Mouse (Mus musculus) kidney, embryonic 14.5 days (tissue): ENCODE measurements at regions not wholly inside any gene's neighbourhood (a gene's known extent, or its start where the extent isn't known, plus 50 kb on each side); places are given as distances from the start of the nearest gene placed in this dataset.

ENCODE experiments used
- ATAC-seq: fragments of 200-750 bp; cut with Nextera tagmentation; 2 replicates; pipeline ENCODE4 v1.8.0; 2017; ENCODE audit warnings: moderate number of reproducible peaks, mild to moderate bottlenecking, moderate TSS enrichment, moderate library complexity; ENCODE audit not compliant: low FRiP score, low TSS enrichment
- H3K27ac ChIP-seq: fragments of 300-500 bp; sonication (generic); 2 replicates; pipeline ENCODE4 v1.5.1; 2014; ENCODE audit warnings: low read depth, mild to moderate bottlenecking, low read length, moderate library complexity, mixed read lengths
- H3K27me3 ChIP-seq: fragments of 300-500 bp; sonication (generic); 2 replicates; pipeline ENCODE4 v1.6.1; 2014; ENCODE audit warnings: mild to moderate bottlenecking, low read length; ENCODE audit not compliant: control insufficient read depth, insufficient read depth
- H3K36me3 ChIP-seq: fragments of 300-500 bp; sonication (generic); 2 replicates; pipeline ENCODE4 v1.6.1; 2014; ENCODE audit warnings: low read length, mixed read lengths; ENCODE audit not compliant: control insufficient read depth, insufficient read depth
- H3K4me1 ChIP-seq: fragments of 300-500 bp; sonication (generic); 2 replicates; pipeline ENCODE4 v1.6.1; 2014; ENCODE audit warnings: low read length, mixed read lengths; ENCODE audit not compliant: control insufficient read depth, insufficient read depth
- H3K4me2 ChIP-seq: fragments of 300-500 bp; sonication (generic); replicated peaks from 2 replicates; pipeline ENCODE4 v1.6.1; 2014; ENCODE audit warnings: low read depth, mild to moderate bottlenecking, low read length
- H3K4me3 ChIP-seq: fragments of 300-500 bp; sonication (generic); 2 replicates; pipeline ENCODE4 v1.5.1; 2014; ENCODE audit warnings: mild to moderate bottlenecking, low read length
- H3K9ac ChIP-seq: fragments of 300-500 bp; sonication (generic); 2 replicates; pipeline ENCODE4 v1.6.1; 2014; ENCODE audit warnings: low read depth, mild to moderate bottlenecking, low read length, moderate library complexity
- H3K9me3 ChIP-seq: fragments of 300-500 bp; sonication (generic); 2 replicates; pipeline ENCODE4 v1.6.1; 2016; ENCODE audit warnings: low read length; ENCODE audit not compliant: control insufficient read depth
- WGBS: fragments of 180-500 bp; shearing (Covaris S2); extraction: QIAGEN DNeasy Blood & Tissue Kit; methylation state at CpG from one replicate; pipeline ENCODE4 v1.1.7; 2014; 5-methylcytosine and 5-hydroxymethylcytosine counted together

- Histone ChIP-seq H3K4me3 (no peak overlapping the region), H3K27ac (no peak overlapping the region), H3K4me1 (0 out of 2 replicates have a peak, but pooled peaks cover 8% of the 10 kb centered on the region), H3K4me2 (no peak overlapping the region), H3K27me3 (no peaks in the 10 kb centered on the region), H3K9me3 (no peaks in the 10 kb centered on the region), H3K36me3 (no peaks in the 10 kb centered on the region), H3K9ac (no peak overlapping the region)
- 87% methylated on average over 5 of the region's 5 CpGs for WGBS
- ATAC-seq = no peak
Observed at GRCm38 (mm10) chr17:45823501-45823900, 89.9 kb upstream of the 1600014C23Rik start.

GRCm38 (mm10) chr17:45822427-45822826 is 88.8 kb upstream of the 1600014C23Rik start:
- Histone ChIP-seq H3K9ac (no peak overlapping the region), H3K4me2 (no peak overlapping the region), H3K27ac (no peak overlapping the region), H3K4me3 (no peak overlapping the region), H3K36me3 (no peaks in the 10 kb centered on the region), H3K27me3 (no peaks in the 10 kb centered on the region), H3K4me1 (0 out of 2 replicates have a peak, but pooled peaks cover 8% of the 10 kb centered on the region), H3K9me3 (no peaks in the 10 kb centered on the region)
- ATAC-seq = no peak
- WGBS = 60% methylated on average over 17 of the region's 17 CpGs

GRCm38 (mm10) chr17:45821356-45821755 is 87.7 kb upstream of the 1600014C23Rik start:
- H3K9me3 ChIP-seq = no peaks in the 10 kb centered on the region
- no peaks in the 10 kb centered on the region for H3K27me3 ChIP-seq
- H3K4me2 ChIP-seq = no peak overlapping the region
- no peak overlapping the region for H3K27ac ChIP-seq
- ATAC-seq = no peak
- H3K4me1 ChIP-seq = 0 out of 2 replicates have a peak, but pooled peaks cover 8% of the 10 kb centered on the region
- WGBS = 92% methylated on average over 7 of the region's 7 CpGs
- H3K4me3 ChIP-seq = no peak overlapping the region
- H3K9ac ChIP-seq = no peak overlapping the region
- H3K36me3 ChIP-seq = no peaks in the 10 kb centered on the region

GRCm38 (mm10) chr17:45819143-45819542 is 85.5 kb upstream of the 1600014C23Rik start:
- Histone ChIP-seq H3K4me3 (no peak overlapping the region), H3K9me3 (no peaks in the 10 kb centered on the region), H3K4me2 (no peak overlapping the region), H3K4me1 (peaks cover 19% of the 10 kb centered on the region; the same call in 1 of the 2 replicates), H3K9ac (no peak overlapping the region), H3K27ac (no peak overlapping the region), H3K36me3 (no peaks in the 10 kb centered on the region), H3K27me3 (no peaks in the 10 kb centered on the region)
- WGBS = 88% methylated on average over 8 of the region's 8 CpGs
- ATAC-seq = no peak

GRCm38 (mm10) chr17:45816566-45816965 is 82.9 kb upstream of the 1600014C23Rik start:
- Histone ChIP-seq H3K4me2 (no peak overlapping the region), H3K27me3 (no peaks in the 10 kb centered on the region), H3K9me3 (no peaks in the 10 kb centered on the region), H3K9ac (no peak overlapping the region), H3K27ac (no peak overlapping the region), H3K36me3 (no peaks in the 10 kb centered on the region), H3K4me1 (peaks cover 17% of the 10 kb centered on the region; the same call in 1 of the 2 replicates), H3K4me3 (no peak overlapping the region)
- 79% methylated on average over 3 of the region's 3 CpGs for WGBS
- no peak for ATAC-seq

GRCm38 (mm10) chr17:45815833-45816232 is 82.2 kb upstream of the 1600014C23Rik start:
- no peak overlapping the region for H3K27ac ChIP-seq

GRCm38 (mm10) chr17:45815341-45815740 is 81.7 kb upstream of the 1600014C23Rik start:
- Histone ChIP-seq H3K27me3 (no peaks in the 10 kb centered on the region), H3K27ac (no peak overlapping the region), H3K9ac (no peak overlapping the region), H3K9me3 (no peaks in the 10 kb centered on the region), H3K4me1 (peaks cover 17% of the 10 kb centered on the region; the same call in 1 of the 2 replicates), H3K4me2 (no peak overlapping the region), H3K4me3 (no peak overlapping the region), H3K36me3 (no peaks in the 10 kb centered on the region)
- no peak for ATAC-seq
- 55% methylated on average over 7 of the region's 7 CpGs for WGBS

More at GRCm38 (mm10) chr17:45815833-45816232, 82.2 kb upstream of the 1600014C23Rik start:
- peak; percentile 13; the same call in 1 of the 2 replicates for ATAC-seq
- H3K36me3 ChIP-seq = no peaks in the 10 kb centered on the region
- no peak overlapping the region for H3K4me2 ChIP-seq
- 39% methylated on average over 2 of the region's 2 CpGs for WGBS
- H3K4me1 ChIP-seq = peaks cover 17% of the 10 kb centered on the region; the same call in 1 of the 2 replicates
- H3K27me3 ChIP-seq = no peaks in the 10 kb centered on the region
- H3K9me3 ChIP-seq = no peaks in the 10 kb centered on the region
- no peak overlapping the region for H3K4me3 ChIP-seq
- no peak overlapping the region for H3K9ac ChIP-seq

GRCm38 (mm10) chr17:45814586-45814985 is 80.9 kb upstream of the 1600014C23Rik start:
- 10% methylated on average over 11 of the region's 11 CpGs for WGBS
- H3K27ac ChIP-seq = no peak overlapping the region
- H3K36me3 ChIP-seq = no peaks in the 10 kb centered on the region
- 0 out of 2 replicates have a peak overlapping the region, but pooled peaks have one; percentile 5 for H3K4me2 ChIP-seq
- H3K9me3 ChIP-seq = no peaks in the 10 kb centered on the region
- 0 out of 2 replicates have a peak overlapping the region, but pooled peaks have one; percentile 7 for H3K9ac ChIP-seq
- no peaks in the 10 kb centered on the region for H3K27me3 ChIP-seq
- peak; percentile 55; the same call in 1 of the 2 replicates for ATAC-seq
- peaks cover 17% of the 10 kb centered on the region; the same call in 1 of the 2 replicates for H3K4me1 ChIP-seq
- H3K4me3 ChIP-seq = no peak overlapping the region

GRCm38 (mm10) chr17:45813956-45814355 is 80.3 kb upstream of the 1600014C23Rik start:
- Histone ChIP-seq H3K9ac (no peak overlapping the region), H3K36me3 (no peaks in the 10 kb centered on the region), H3K9me3 (no peaks in the 10 kb centered on the region), H3K4me1 (peaks cover 17% of the 10 kb centered on the region; the same call in 1 of the 2 replicates), H3K4me2 (no peak overlapping the region), H3K27ac (no peak overlapping the region), H3K4me3 (no peak overlapping the region), H3K27me3 (no peaks in the 10 kb centered on the region)
- 53% methylated on average over 5 of the region's 5 CpGs for WGBS
- ATAC-seq = no peak
